Mouse (Mus musculus): Measurements from ENCODE around the gene Vmn2r69.

Gene Vmn2r69

GRCm38 (mm10) chr7:85415820-85416219, at the start of gene Vmn2r69:
Vmn2r69 (minus strand) TSS chr7:85415920.
- no peak for DNase-seq
